Mouse (Mus musculus) CH12.LX (cell line): ENCODE data around the gene Fosb.

ENCODE experiments used
- CTCF ChIP-seq, 2 experiments: IDR thresholded peaks in 1 of 2; conservative IDR thresholded peaks in 1 of 2; 2 replicates each; pipeline ENCODE4 v1.5.1; 2011 to 2012; ENCODE audit warnings: low read depth in 2 of 2, low read length in 2 of 2, improper control_type of control experiment in 1 of 2, inconsistent platforms in 1 of 2, mild to moderate bottlenecking in 1 of 2, moderate library complexity in 1 of 2
- MYC ChIP-seq: IDR thresholded peaks from 2 replicates; pipeline ENCODE4 v1.6.1; 2011; ENCODE audit warnings: low read depth, mild to moderate bottlenecking, improper control_type of control experiment, low read length
- TCF12 ChIP-seq: IDR thresholded peaks from 2 replicates; pipeline ENCODE4 v1.6.1; 2014; ENCODE audit warnings: low read depth, mild to moderate bottlenecking, inconsistent platforms, low read length, improper control_type of control experiment

GRCm38 (mm10) chr7:19319458-19319857 is 9.6 kb upstream of the Fosb start:
- TF ChIP-seq MYC (no peak), CTCF (conservative IDR thresholded peaks at IDR 0.05 in 1 of 2, IDR thresholded peaks at IDR 0.05 in 1 of 2; ENCODE audit: low read depth in 2 of 2, low read length in 2 of 2) (no peak), TCF12 (no peak)
